Mouse (Mus musculus) CH12F3 (cell line): ENCODE measurements around the gene Ddx3x.
"Not testable (repeated sequence)": the region's sequence is repeated elsewhere in the genome, so short reads cannot be mapped to it uniquely, and the experiment has no call there.

Experiments used
- in situ Hi-C: fragments of 300-500 bp; cut with MboI; formaldehyde crosslinking; loops from 2 replicates; pipeline ENCODE4 v1.14.3; 2020; ENCODE audit warnings: low sequenced_read_pairs

The Ddx3x gene

DNA sequence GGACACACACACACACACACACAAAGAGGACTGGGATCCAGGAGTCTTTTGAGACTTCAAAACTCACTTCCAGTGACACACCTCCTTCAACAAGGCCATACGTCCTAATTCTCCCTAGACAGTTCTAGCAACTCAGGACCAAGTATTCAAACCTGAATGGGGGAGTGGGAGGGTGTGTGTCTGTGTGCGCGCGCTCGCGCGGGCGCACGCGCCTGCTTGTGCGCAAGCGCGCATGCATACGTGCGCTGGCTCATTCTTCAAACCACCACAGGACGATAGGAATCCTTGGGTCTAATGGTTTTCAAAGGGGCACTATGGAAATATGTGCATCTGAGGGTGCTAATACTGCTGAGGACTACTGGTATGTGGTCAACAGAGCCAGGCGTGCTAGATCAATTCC is 1.8 kb upstream of the Ddx3x start:
- in situ Hi-C loops: no loop called here

DNA sequence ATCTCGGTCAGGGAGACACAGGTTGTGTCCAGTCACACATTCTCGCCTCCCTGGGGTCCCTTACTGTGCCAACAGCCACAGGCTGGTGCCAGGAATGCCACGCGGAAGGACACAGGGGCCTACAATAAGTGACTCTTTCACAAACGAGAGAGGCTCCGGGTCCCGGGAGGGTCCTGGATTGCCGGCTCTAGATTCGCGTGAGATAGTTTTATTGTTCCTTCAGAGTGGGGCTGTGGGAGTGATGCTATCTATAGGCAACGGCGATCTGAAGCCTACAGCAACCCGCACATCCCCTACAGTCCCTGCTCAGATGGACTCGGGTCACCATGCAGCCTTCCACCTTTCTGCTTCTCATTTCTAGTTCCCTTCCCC is 747 bp upstream of the Ddx3x start:
- in situ Hi-C loops: no loop called here

DNA sequence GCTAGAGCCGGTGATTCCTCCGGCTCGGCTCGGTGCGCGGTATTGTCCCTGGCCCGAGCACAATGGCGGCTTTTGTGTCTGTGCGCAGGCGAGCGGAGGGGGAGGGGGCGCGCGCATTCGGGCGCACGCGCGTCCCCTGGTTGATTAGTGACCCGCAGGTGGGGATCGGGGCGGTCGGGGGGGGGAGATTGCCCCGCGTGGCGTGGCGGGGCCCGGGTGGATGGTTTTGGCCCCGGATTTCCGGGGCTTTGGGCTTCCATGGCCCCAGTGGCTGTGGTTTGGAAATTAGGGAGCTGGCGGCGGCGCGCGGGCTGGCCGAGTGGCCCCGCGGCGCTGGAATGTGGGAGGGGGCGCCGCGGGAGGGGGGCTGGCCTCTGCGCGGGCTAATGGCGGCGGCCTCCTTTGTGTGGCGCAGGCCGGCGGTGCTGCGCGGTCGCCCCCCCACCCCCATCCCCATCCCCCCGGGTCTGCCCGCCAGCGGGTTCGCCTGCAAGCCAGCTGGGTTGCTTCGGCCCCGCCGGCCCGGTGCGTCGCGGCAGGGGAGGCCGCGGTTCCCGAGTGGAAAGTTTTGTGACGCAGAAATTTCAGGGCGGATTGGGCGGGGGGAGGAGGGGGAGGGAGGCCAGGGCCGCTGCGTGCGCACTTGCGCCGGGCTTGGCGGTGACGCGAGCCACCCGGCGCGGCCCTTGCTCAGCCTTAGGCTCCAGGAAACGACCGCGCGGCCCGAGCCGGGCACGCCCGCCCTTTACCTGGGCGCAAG is 739 bp downstream of the Ddx3x start:
- in situ Hi-C loops: no loop called here

DNA sequence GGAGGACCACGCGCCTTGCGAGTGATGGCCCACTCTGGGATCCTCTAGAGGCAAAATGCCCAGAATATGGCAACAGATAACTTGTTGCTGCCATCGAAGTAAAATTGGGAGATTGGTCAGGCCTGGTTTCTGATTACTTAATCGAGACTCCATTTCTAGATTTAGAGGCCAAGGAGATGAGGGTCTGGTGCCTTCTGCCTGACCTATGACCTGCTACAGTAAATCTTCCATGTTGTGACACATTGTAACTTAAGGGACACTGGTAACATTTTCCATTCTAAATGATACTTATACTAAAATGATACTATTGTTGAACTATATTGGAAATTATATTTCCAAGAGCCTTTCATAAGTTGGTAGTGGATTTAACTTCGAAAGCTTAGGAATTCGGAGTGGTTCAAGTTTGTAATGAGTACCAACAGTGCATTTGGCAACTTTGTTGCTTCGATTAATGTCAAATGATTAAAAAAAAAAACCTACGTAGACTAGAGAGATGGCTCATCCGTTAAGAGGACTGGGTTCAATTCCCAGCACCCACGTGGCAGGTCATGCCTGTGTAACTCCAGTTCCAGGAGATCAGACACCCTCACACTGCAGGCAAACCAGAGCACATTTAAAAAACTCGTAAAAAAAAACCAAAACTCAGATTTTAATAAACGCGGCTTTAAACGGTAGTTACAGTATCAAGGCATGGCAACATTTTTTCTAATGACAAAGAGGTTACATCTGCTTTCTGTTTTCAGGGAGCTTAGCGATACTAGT is 1.5 kb downstream of the Ddx3x start:
- in situ Hi-C loops: no loop called here

DNA sequence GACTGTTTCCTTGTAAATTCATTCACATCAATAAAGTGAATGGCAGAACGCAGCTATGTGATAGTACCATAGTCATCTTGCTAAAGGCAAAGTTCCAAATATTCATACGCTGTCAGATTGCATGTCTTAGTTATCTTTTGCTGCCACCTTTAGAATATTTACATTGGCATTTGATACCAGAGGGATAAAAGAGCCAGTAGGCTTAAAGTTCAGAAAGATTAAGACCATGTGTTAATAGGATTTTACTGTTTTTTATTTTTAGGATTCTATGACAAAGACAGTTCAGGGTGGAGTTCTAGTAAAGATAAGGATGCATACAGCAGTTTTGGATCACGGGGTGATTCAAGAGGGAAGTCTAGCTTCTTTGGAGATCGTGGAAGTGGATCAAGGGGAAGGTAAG is 5.0 kb downstream of the Ddx3x start:
- in situ Hi-C loops: no loop called here

DNA sequence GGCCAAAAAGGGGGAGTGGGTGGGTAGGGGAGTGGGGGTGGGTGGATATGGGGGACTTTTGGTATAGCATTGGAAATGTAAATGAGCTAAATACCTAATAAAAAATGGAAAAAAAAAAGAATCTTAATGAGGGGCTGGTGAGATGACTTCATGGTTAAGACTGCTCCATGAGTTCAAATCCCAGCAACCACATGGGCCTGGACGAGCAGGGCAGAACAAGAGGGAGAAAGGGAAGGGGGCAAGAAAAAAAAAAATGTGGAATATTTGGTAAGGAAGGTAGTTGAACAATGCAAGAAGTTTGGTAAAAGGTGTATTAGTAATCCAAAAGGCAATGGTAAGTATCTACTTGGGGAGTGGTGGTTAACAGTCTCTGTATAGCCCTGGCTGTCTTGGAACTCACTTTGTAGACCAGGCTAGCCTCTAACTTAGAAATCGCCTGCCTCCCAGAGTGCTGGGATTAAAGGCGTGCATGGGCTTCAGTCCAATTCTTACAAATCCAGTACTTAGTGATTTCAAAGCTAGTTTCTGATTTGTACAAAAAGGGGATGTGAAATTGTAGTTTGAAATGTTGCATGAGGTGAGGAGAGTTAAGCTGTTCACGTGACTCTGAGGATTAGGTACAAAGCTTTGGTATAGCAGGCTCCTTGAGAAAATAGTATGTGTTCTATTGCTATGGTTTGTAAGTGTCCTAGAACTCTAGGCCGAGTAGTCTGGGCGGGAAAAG is 13.9 kb downstream of the Ddx3x start:
- in situ Hi-C loops: no loop called here

DNA sequence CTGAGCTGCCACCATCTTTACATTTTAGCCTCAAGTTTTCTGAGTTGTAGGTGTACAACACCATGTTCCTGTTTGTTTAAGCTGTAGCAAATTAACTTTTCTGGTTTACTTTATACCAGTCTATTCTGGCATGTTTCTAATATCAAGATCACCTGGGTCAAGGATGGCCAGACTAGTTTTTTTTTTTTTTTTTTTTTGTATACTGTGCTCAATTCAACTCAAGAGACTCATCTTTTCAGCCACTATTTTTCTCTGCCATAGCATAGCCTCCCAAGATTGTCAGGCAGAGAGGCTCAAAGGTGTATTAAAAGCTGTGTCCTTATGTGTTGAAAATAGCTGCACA is 14.4 kb downstream of the Ddx3x start:
- in situ Hi-C loops: no loop called here

DNA sequence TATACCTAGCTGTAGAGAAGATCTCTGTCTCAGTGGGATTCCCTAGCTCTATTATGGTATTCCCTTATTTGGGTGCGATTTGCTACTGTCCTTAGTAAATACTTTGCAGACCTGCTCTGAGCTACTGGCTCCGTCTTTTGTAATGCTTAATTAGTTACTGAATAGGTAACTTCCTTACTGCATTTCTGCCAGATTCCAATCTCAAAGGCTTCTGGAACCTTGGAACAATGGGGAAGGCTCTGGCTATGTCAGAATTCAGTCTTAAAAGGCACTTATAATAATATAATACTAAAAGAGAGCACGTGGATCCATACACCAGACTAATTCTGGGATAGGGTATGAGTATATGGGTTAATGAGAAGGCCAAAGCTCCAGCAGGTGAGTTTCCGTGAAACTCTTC is 15.5 kb downstream of the Ddx3x start:
- in situ Hi-C loops: not testable (repeated sequence)

DNA sequence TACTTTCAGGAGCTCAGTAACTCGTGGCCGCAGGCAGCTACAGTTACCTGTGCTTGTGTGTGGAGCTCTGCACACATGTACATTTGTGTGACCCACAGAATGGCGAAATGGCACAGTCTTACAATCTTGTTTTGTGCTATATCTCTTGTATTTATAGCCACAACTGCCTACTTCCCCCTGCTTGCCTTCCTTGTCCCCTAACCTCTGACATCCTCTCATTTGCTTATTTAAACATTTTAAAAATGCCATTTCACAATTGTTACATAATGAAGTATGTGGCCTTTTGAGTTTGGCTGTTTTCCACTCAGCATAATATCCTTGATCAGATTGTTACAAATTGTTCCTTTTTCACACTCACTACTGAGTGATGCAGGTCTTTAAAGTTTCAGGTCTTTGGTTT is 25.4 kb downstream of the Ddx3x start:
- in situ Hi-C loops: no loop called here

DNA sequence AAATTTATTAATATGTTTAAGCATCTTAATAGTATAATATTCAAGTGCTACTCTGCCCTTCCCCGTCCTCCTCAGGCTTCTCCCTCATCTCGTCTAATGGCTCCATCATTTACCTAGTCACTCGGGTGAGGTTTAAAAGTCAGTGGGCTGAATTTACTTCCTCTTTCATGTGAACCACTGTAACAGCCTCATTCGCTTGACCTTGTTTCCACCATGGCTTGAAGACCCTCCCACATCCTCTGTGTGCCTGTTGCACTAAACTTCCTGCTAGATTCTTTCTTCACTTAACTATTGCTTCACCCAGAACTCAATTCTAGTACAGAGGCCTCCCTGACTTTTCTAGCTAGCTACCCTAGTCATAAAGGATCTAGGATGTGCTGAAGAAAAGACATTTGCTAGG is 30.6 kb downstream of the Ddx3x start:
- in situ Hi-C loops: no loop called here

DNA sequence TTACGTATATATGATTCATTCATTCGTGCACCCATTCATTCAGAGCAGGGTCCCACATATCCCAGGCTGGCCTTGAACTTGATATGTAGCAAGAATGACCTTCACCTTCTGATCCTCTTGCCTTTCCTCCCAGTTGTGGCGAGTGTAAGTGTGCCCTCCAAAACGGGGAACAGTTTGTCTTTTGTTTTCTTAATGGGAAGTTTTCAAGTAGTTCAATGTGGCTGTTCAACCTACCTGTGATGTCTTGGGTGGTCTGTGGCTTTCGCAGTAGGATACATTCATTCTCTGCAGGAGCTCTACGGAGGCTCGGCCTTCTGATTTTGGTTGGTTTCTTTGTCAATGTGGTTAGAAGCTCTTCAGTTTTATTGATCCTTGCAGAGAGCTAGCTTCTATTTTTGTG is 48.8 kb downstream of the Ddx3x start:
- in situ Hi-C loops: no loop called here
